In the genomic region with DNA sequence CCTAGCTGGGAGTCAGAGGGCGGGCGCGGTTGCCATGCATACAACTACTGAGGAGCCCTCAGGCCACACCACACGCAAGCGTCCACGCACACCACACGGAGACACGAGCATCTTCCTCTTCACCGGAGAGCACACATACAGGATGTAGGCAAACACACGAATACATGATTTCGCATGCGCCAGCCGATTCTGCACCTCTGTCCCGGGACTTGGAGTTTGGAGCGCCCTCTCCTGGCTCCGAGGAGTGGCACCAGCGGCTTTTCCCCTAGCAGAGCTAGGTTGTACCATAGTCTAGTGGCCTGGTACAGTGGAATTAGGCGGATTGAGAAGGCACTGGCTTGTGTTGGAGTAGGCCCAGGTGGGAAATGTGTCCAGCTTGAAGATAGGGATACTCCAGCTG, we compare ENCODE assay signal across 8 mouse cellular contexts. TPM values are rescaled to one million over a fixed set of nuclear protein-coding genes. Genes with fewer than 3 reads are reported as not detected.
DNase-seq lines count a peak whose midpoint lies in the region; ATAC-seq and TF ChIP-seq lines count a peak whose summit lies in the region.

No protein-coding gene starts in this region.

- no peak overlapping the region for H3K27ac ChIP-seq in heart, embryonic 13.5 days (replicated peaks)
- peak overlapping the region; percentile 60; the same call in 1 of the 2 replicates for H3K27ac ChIP-seq in kidney, postnatal 0 days
- peak overlapping the region; percentile 31; the same call in 1 of the 2 replicates for H3K27ac ChIP-seq in lung, embryonic 15.5 days
- H3K27ac ChIP-seq in olfactory bulb, adult 2 months (ENCODE audit: insufficient read depth, low read depth, low read length): no peak overlapping the region

- 12% methylated on average over 18 of the region's 18 CpGs for WGBS in heart, embryonic 13.5 days
- WGBS in kidney, postnatal 0 days: 16% methylated on average over 18 of the region's 18 CpGs
- WGBS in lung, embryonic 15.5 days: 9% methylated on average over 18 of the region's 18 CpGs
- 30% methylated on average over 18 of the region's 18 CpGs for WGBS in olfactory bulb, adult 2 months

- H3K4me2 ChIP-seq in heart, embryonic 13.5 days: peak overlapping the region; percentile 58
- H3K4me2 ChIP-seq in kidney, postnatal 0 days (ENCODE audit: low read length): no peak overlapping the region
- H3K4me2 ChIP-seq in lung, embryonic 15.5 days: peak overlapping the region; percentile 48

- no peak for TF ChIP-seq POLR2A in olfactory bulb, adult 2 months (IDR thresholded peaks at IDR 0.05; ENCODE audit: insufficient read depth, low read depth, low read length)

- no peak for ATAC-seq in heart, embryonic 13.5 days (ENCODE audit: extremely low read depth, insufficient number of reproducible peaks, low FRiP score, low TSS enrichment)
- ATAC-seq in kidney, postnatal 0 days (replicated peaks; ENCODE audit: low FRiP score, low read depth): peak; percentile 37; the same call in 1 of the 2 replicates
- ATAC-seq in lung, embryonic 15.5 days (ENCODE audit: borderline replicate concordance, extremely low read depth, low FRiP score, low TSS enrichment): no peak

- no peaks in the 10 kb centered on the region for H3K4me1 ChIP-seq in heart, embryonic 13.5 days
- no peaks in the 10 kb centered on the region for H3K4me1 ChIP-seq in kidney, postnatal 0 days (replicated peaks; ENCODE audit: insufficient read depth, low read length)
- peaks cover 12% of the 10 kb centered on the region; the same call in 1 of the 2 replicates for H3K4me1 ChIP-seq in lung, embryonic 15.5 days
- H3K4me1 ChIP-seq in olfactory bulb, adult 2 months (ENCODE audit: control insufficient read depth, insufficient read depth, low read length): peaks cover 5% of the 10 kb centered on the region; the same call in 1 of the 2 replicates

- H3K36me3 ChIP-seq in heart, embryonic 13.5 days: no peaks in the 10 kb centered on the region
- H3K36me3 ChIP-seq in kidney, postnatal 0 days (ENCODE audit: insufficient read depth, low read length): no peaks in the 10 kb centered on the region
- H3K36me3 ChIP-seq in lung, embryonic 15.5 days: no peaks in the 10 kb centered on the region

- peak; percentile 87 for TF ChIP-seq CTCF in kidney, postnatal 0 days (IDR thresholded peaks at IDR 0.05; ENCODE audit: low read depth)
- peak; percentile 64; the same call in 1 of the 2 replicates for TF ChIP-seq CTCF in olfactory bulb, adult 2 months (IDR thresholded peaks at IDR 0.05; ENCODE audit: insufficient read depth, low read depth, low read length)

- peaks cover 45% of the 10 kb centered on the region for H3K27me3 ChIP-seq in heart, embryonic 13.5 days (replicated peaks)
- no peaks in the 10 kb centered on the region for H3K27me3 ChIP-seq in kidney, postnatal 0 days (ENCODE audit: insufficient read depth, low read length)
- no peaks in the 10 kb centered on the region; the same call in 1 of the 2 replicates for H3K27me3 ChIP-seq in lung, embryonic 15.5 days

- peak overlapping the region; percentile 26 for H3K4me3 ChIP-seq in heart, embryonic 13.5 days
- no peak overlapping the region for H3K4me3 ChIP-seq in kidney, postnatal 0 days (replicated peaks; ENCODE audit: low read depth, low read length)
- H3K4me3 ChIP-seq in lung, embryonic 15.5 days: no peak overlapping the region
- H3K4me3 ChIP-seq in olfactory bulb, adult 2 months (ENCODE audit: insufficient read depth, low read depth, low read length): peak overlapping the region; percentile 25; the same call in 1 of the 2 replicates

- peak; percentile 78 for DNase-seq in A20 (ENCODE audit: low read depth, low spot score)
- peak; percentile 78 to 92 for DNase-seq in adrenal gland, adult (ENCODE audit: inconsistent age in 2 of 2, low spot score in 1 of 2)
- peak; percentile 63 for DNase-seq in embryo, embryonic 11.5 days (ENCODE audit: low read depth, low spot score)
- peak; percentile 90 for DNase-seq in kidney, postnatal 0 days (ENCODE audit: low spot score)
- peak; percentile 62 to 78 for DNase-seq in thymus, postnatal 10 days (ENCODE audit: low spot score in 2 of 2)

- H3K9ac ChIP-seq in heart, embryonic 13.5 days: peak overlapping the region; percentile 68; the same call in 1 of the 2 replicates
- no peak overlapping the region for H3K9ac ChIP-seq in kidney, postnatal 0 days (ENCODE audit: low read depth, low read length)
- H3K9ac ChIP-seq in lung, embryonic 15.5 days: no peak overlapping the region

- no peaks in the 10 kb centered on the region for H3K9me3 ChIP-seq in heart, embryonic 13.5 days
- H3K9me3 ChIP-seq in kidney, postnatal 0 days (replicated peaks; ENCODE audit: low read length): no peaks in the 10 kb centered on the region
- no peaks in the 10 kb centered on the region for H3K9me3 ChIP-seq in lung, embryonic 15.5 days

RNA-seq across cellular contexts. Expression of a gene that starts 11.0 kb away (rescaled TPM):
- polyA plus RNA-seq in heart, embryonic 13.5 days (2015; fragmentation: Nextera tagmentation; extraction: Ambion mirVana): 0.04 and 0.44 TPM in 2 replicates
- polyA plus RNA-seq in kidney, postnatal 0 days (2015; fragmentation: Nextera tagmentation; extraction: Ambion mirVana): not detected in 2 replicates
- 0.35 and 1.9 TPM in 2 replicates for polyA plus RNA-seq in lung, embryonic 15.5 days (2015; fragmentation: Nextera tagmentation; extraction: Ambion mirVana)
- not detected in 2 replicates for polyA plus RNA-seq in olfactory bulb, adult 2 months (2012; ENCODE audit: insufficient read depth, insufficient read length, low replicate concordance, missing spikeins)

RNA-seq across cellular contexts. Expression of a gene that starts 24.6 kb away (rescaled TPM):
- not detected in 2 replicates for polyA plus RNA-seq in heart, embryonic 13.5 days (2015; fragmentation: Nextera tagmentation; extraction: Ambion mirVana)
- polyA plus RNA-seq in kidney, postnatal 0 days (2015; fragmentation: Nextera tagmentation; extraction: Ambion mirVana): 6.5 and 6.6 TPM in 2 replicates
- 0.06 and 0.12 TPM in 2 replicates for polyA plus RNA-seq in lung, embryonic 15.5 days (2015; fragmentation: Nextera tagmentation; extraction: Ambion mirVana)
- not detected in 2 replicates for polyA plus RNA-seq in olfactory bulb, adult 2 months (2012; ENCODE audit: insufficient read depth, insufficient read length, low replicate concordance, missing spikeins)

RNA-seq across cellular contexts. Expression of a gene that starts 54.1 kb away (rescaled TPM):
- polyA plus RNA-seq in heart, embryonic 13.5 days (2015; fragmentation: Nextera tagmentation; extraction: Ambion mirVana): 42.8 and 44.6 TPM in 2 replicates
- 30.4 TPM in 2 replicates for polyA plus RNA-seq in kidney, postnatal 0 days (2015; fragmentation: Nextera tagmentation; extraction: Ambion mirVana)
- 33.4 and 35.7 TPM in 2 replicates for polyA plus RNA-seq in lung, embryonic 15.5 days (2015; fragmentation: Nextera tagmentation; extraction: Ambion mirVana)
- not detected in 2 replicates for polyA plus RNA-seq in olfactory bulb, adult 2 months (2012; ENCODE audit: insufficient read depth, insufficient read length, low replicate concordance, missing spikeins)

Comparison
In these comparisons a context has a peak if more than half of its experiments do, and no peak if none do; other contexts are left out.
1. H3K27ac ChIP-seq: peak in kidney, postnatal 0 days (single experiment) and lung, embryonic 15.5 days (single experiment); none in heart, embryonic 13.5 days (single experiment) and olfactory bulb, adult 2 months (single experiment).
2. H3K4me3 ChIP-seq: peak in heart, embryonic 13.5 days (single experiment) and olfactory bulb, adult 2 months (single experiment); none in kidney, postnatal 0 days (single experiment) and lung, embryonic 15.5 days (single experiment).
3. RNA of a gene that starts 54.1 kb away (polyA plus RNA-seq): 42.8 to 44.6 TPM in heart, embryonic 13.5 days, 33.4 to 35.7 TPM in lung, embryonic 15.5 days and 30.4 TPM in kidney, postnatal 0 days; not detected in olfactory bulb, adult 2 months; every median in the first group is over 10 times any median in the second.
4. Peak in every context shown above with its lines, with median percentiles within 50 percentile points of each other: DNase-seq.